Mouse (Mus musculus): ENCODE measurements around the gene Clcn1.

DNA sequence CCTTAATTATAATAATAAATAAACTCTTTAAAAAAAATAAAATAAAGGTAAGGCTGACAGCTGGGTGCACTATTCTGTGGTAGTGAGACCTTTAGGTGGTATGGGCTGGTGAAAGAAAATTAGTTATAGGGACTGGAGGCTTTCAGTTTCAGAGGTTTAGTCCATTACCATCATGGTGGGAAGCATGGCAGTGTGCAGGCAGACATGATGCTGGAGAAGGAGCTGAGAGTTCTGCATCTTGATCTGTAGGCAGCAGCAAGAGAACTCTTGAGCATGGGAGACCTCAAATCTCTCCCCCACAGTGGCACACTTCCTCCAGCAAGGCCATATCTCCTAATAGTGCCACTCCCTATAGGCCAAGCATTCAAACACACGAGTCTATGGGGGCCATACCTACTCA, 55.7 kb downstream of the Clcn1 start:
- TF ChIP-seq CTCF (IDR thresholded peaks at IDR 0.05; ENCODE audit: borderline replicate concordance, extremely low read depth, insufficient read depth, insufficient read length), result no peak
- TF ChIP-seq POLR2A (IDR thresholded peaks at IDR 0.05; ENCODE audit: borderline replicate concordance, extremely low read depth, insufficient read depth, insufficient read length, poor library complexity, severe bottlenecking), result no peak
